Mouse (Mus musculus): ENCODE data around the gene Gpc1.

Gpc1 gene

GRCm38 (mm10) chr1:92879266-92879665, 47.8 kb downstream of the Gpc1 start:
- peak in 1 of 2 experiments; percentile 50 for DNase-seq (ENCODE audit: low spot score in 2 of 2)

DNA sequence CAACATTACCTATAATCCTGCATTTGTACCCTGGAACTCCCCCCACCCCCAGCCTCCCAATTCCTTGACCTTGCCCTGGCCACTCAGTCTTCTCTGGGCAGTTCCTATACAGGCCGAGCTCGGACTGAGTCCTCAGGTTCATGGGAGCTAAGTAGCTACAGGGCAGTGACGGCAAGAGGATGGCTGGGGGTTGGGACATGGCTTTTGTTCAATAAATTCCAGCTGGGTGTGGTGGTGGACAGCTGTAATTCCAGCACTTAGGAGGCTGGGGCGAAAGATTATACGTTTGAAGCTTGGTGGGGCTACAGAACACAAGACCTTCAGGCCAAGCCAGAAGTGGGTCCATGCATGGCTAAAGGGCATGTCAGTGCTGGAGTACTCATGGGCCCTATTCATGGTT, 48.7 kb downstream of the Gpc1 start:
- no peak for DNase-seq (ENCODE audit: low spot score in 2 of 2)

- DNase-seq (ENCODE audit: low spot score in 2 of 2): no peak
These were observed 50.5 kb downstream of the Gpc1 start for GRCm38 (mm10) chr1:92881982-92882381.

DNA sequence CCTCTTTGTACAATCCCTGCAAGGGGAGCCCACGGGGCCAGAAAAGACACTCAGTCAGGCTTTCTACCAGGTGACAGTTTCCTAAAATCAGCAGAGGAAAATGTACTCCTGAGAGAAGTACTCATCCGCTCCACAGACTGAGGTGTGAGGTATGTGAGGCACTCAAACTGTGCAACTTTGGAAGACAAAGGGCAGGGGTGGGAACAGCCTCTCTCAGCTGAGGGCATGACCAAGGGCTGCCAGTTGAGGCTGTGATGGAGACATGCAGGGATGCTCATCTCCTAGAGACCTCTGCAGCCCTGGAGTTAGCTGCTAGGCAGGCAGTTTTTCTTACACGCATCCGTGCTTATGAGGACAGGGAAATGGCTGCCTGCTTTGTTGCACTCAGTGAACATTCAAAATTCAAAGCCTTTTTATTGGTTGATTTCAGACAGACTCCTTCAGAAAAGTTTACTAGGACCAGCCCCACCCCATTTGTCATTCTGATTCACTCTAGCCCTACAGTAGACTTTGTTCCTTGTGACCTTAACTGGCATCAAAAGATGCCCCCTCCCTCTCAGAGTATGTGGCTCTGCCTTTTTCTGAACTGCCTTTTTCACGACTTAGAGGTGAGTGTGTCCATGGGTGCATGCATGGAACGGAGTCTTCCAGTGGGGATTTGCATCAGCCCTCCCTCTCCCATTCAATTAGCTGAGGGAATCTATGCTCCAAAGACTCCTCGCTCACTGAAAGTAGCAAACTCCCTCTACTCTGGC, 57.6 kb downstream of the Gpc1 start:
- no peak for DNase-seq (ENCODE audit: low spot score in 2 of 2)

- no peak for DNase-seq (ENCODE audit: low spot score in 2 of 2)
These were observed 61.3 kb downstream of the Gpc1 start for GRCm38 (mm10) chr1:92892791-92893190.

- DNase-seq (ENCODE audit: low spot score in 2 of 2): no peak
These were observed 62.5 kb downstream of the Gpc1 start for GRCm38 (mm10) chr1:92893896-92894295.

- peak; percentile 86 to 88 for DNase-seq (ENCODE audit: low spot score in 2 of 2)
These were observed 63.6 kb downstream of the Gpc1 start for GRCm38 (mm10) chr1:92895089-92895488.

GRCm38 (mm10) chr1:92902786-92903185, 71.3 kb downstream of the Gpc1 start, which contains the start of gene Ankmy1:
Gene Ankmy1, minus strand, starts transcription at chr1:92902906.
- peak; percentile 66 to 83 for DNase-seq (ENCODE audit: low spot score in 2 of 2)

DNA sequence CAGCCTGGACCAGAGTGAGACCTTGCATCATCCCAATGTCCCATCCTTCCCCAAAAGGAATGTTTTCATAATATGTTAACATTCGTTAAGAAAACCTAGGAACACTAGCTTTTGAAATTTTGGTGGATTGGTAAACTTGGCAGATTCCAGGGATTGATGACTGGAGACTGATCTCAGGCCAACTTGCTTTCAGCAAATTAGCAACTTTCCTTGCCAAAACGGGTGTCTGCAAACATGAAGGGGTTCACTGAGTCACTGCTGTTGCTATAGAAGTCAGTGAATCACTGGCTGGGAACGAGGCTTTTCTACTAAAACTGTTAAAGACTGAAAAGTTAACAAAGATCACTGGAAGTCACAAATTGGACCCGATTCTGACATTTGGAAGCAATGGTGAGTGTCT, 72.2 kb downstream of the Gpc1 start:
- peak in 1 of 2 experiments; percentile 40 for DNase-seq (ENCODE audit: low spot score in 2 of 2)

- no peak for DNase-seq (ENCODE audit: low spot score in 2 of 2)
These were observed 74.4 kb downstream of the Gpc1 start for GRCm38 (mm10) chr1:92905703-92906310.

GRCm38 (mm10) chr1:92906779-92907631, 75.6 kb downstream of the Gpc1 start, which contains the start of gene Dusp28:
Gene Dusp28, plus strand, starts transcription at chr1:92906981.
- peak; percentile 79 to 82 for DNase-seq (ENCODE audit: low spot score in 2 of 2)

DNA sequence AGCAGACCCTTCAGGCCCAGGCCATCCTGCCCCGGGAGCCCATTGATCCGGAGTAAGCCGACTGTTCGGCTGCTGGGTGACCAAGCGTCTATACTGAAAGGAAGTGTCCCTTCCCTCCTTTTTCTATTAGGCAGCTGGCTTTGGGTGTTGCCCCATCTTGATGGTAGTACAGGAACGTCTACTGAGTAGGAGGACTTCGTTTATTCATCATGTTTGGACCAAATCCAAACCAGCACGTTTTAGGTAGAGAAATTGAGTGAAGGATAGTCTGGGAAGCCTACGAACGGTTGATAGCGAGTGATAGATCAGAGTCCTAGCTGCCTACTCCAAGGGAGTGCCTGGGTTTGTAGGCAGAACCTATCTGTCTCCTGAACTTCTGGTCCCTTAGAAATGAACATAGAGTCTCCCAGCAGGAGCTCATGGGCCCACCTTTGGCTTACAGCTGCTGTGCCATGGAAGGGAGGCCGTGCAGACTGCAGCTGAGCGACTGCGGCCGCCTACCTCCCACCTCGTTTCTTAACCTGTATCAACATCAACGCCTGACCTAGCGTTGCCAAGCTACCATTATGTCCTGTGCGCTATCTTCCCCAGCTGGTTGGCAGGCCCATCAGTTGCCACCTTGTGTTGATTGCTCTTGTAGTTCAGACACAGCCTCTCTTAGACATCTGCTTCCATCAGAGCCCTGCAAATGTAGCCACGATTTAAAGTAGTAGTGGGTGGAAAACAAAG, 76.4 kb downstream of the Gpc1 start:
- no peak for DNase-seq (ENCODE audit: low spot score in 2 of 2)

GRCm38 (mm10) chr1:92908664-92909063, 77.2 kb downstream of the Gpc1 start:
- no peak for DNase-seq (ENCODE audit: low spot score in 2 of 2)

GRCm38 (mm10) chr1:92909068-92909467, 77.6 kb downstream of the Gpc1 start:
- no peak for DNase-seq (ENCODE audit: low spot score in 2 of 2)

All from right cerebral cortex, adult 2 months (tissue).